Mouse (Mus musculus): ENCODE data around the gene Vmn1r230.

Vmn1r230 gene

DNA sequence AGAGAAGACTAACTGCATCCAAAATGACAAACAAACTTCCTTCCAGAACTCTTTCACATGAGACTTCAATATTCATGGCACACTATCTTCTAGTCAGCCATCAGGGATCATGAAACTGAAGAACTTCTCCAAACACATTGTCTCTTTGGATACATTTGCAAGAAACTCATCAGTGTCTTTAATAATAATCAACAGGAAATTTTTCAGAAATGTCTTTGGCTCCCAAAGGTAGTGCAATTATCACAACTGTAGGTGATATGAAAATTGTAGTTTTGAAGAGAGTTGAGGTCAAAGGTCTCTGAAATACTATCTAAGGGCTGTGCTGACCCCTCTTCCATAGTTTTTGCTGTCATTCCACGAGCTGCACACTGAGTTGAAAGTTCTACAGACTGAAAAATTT is at the start of gene Vmn1r230:
Gene Vmn1r230, plus strand, starts transcription at position 301 of the 400 bp plus-strand sequence.
- DNase-seq: no peak

DNA sequence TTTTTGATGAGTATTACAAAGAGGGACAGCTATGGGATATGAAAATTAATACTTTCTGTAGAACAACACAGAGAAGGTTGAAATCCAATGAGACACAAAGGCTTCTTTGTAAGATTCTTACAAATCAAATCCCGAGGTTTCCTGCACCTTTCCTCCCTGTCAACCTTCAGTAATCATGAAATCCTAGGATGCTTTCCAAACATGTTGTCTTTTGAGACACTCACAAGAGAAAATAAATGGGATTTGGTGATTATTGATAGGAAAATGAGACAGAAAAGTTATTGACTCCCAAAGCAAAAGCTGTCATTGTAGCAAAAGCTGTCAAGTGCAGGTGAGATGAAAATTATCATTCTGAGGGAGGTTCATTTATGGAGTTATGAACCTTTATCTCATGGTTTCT is 29.0 kb upstream of the Vmn1r230 start, which contains the start of gene Vmn1r229:
Gene Vmn1r229, plus strand, starts transcription at position 301 of the 400 bp plus-strand sequence.
- DNase-seq: no peak
